Mouse (Mus musculus): ENCODE measurements at regions not wholly inside any gene's neighbourhood (a gene's known extent, or its start where the extent isn't known, plus 50 kb on each side); places are given as distances from the start of the nearest gene placed in this dataset.

- intact Hi-C loops (cut with DNase I), result loop anchor here (10.0 kb wide), 1 partner anchor 1928 kb away; no protein-coding TSS in a partner anchor
- DNase-seq, result peak; percentile 55
These were observed 569.9 kb upstream of the Gm10800 start for GRCm38 (mm10) chr2:99236968-99237367.

Measured in left cerebral cortex, postnatal 4 days (tissue).